In the genomic region with DNA sequence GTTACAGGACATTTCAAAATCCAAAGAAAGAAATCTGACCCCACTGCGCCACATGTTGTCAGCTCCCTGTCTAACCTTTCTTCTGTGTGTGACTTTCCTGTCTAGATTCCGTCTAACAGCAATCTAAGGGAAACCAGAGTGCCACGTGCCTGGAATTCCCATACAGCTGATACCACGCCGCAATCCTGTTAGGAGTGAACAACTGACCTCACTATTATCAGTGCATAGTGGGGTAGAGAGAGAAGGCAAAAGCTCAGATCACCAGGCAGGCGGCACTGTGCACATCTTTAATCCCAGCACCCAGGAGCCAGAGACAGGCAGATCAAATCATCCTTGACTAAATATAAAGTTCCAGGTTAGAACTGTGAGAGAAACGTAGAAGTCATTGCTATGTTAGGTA, we compare ENCODE assay signal across 18 mouse cellular contexts. TPM values are rescaled to one million over a fixed set of nuclear protein-coding genes. Genes with fewer than 3 reads are reported as not detected.
"Had no signal": no experiment of that assay in that cellular context is flagged by ENCODE, and none has a peak within 500 bp of the region (broad histone marks: within the 10 kb centered on the region; RNA-seq: fewer than 3 reads in every experiment).

No protein-coding gene starts in this region.

- H3K4me3 ChIP-seq: lung, embryonic 15.5 days; megakaryocyte, embryonic 14.5 days; midbrain, embryonic 13.5 days; midbrain, embryonic 15.5 days; neural tube, embryonic 12.5 days had no signal

- H3K4me2 ChIP-seq: lung, embryonic 15.5 days; midbrain, embryonic 11.5 days; midbrain, embryonic 13.5 days; midbrain, embryonic 15.5 days; neural tube, embryonic 12.5 days had no signal

- H3K9ac ChIP-seq: lung, embryonic 15.5 days; midbrain, embryonic 13.5 days; midbrain, embryonic 15.5 days; neural tube, embryonic 12.5 days had no signal

- H3K9me3 ChIP-seq: lung, embryonic 15.5 days; megakaryocyte, embryonic 14.5 days; midbrain, embryonic 13.5 days; midbrain, embryonic 15.5 days; neural tube, embryonic 12.5 days had no signal

- DNase-seq: lung, adult 2 months; lung, postnatal 14 days; lung, postnatal 36 days; right cerebral cortex, postnatal 14 days; thymus, adult 18-20 months; thymus, postnatal 14 days; thymus, postnatal 36 days had no signal

- H3K4me1 ChIP-seq: lung, embryonic 15.5 days; megakaryocyte, embryonic 14.5 days; midbrain, embryonic 13.5 days; midbrain, embryonic 15.5 days; neural tube, embryonic 12.5 days had no signal

- H3K27ac ChIP-seq: lung, embryonic 15.5 days; macrophage; midbrain, embryonic 13.5 days; midbrain, embryonic 15.5 days; neural tube, embryonic 12.5 days had no signal

- H3K27me3 ChIP-seq: lung, embryonic 15.5 days; megakaryocyte, embryonic 14.5 days; midbrain, embryonic 13.5 days; midbrain, embryonic 15.5 days; neural tube, embryonic 12.5 days had no signal

- ATAC-seq: lung, postnatal 0 days; midbrain, embryonic 13.5 days; midbrain, embryonic 15.5 days had no signal

RNA-seq across cellular contexts. Expression of a gene that starts 49.9 kb away (rescaled TPM):
- total RNA-seq: megakaryocyte progenitor cell, adult 5-6 weeks; monocyte, adult 5-6 weeks had no signal
- polyA plus RNA-seq: macrophage had no signal

RNA-seq across cellular contexts. Expression of a gene that starts 53.0 kb away (rescaled TPM):
- total RNA-seq: megakaryocyte progenitor cell, adult 5-6 weeks; monocyte, adult 5-6 weeks; neutrophil, adult 5-6 weeks had no signal
- polyA plus RNA-seq: macrophage; midbrain, embryonic 11.5 days; neural tube, embryonic 12.5 days had no signal
